Mouse (Mus musculus) forebrain, embryonic 10.5 days (tissue): ENCODE data around the gene Kcne2. TPM values are rescaled to one million over a fixed set of nuclear protein-coding genes. Genes with fewer than 3 reads are reported as not detected.
A peak's percentile ranks its signal among the peaks of the same experiment; 100 is the strongest.

Experiments
- DNase-seq: peaks from one replicate; pipeline ENCODE4 v3.0.0-alpha.2; 2017; ENCODE audit warnings: low spot score; ENCODE audit errors: extremely low spot score
- H3K27ac ChIP-seq: fragments of 300-500 bp; sonication (generic); 2 replicates; pipeline ENCODE4 v1.5.1; 2016; ENCODE audit warnings: mild to moderate bottlenecking
- H3K27me3 ChIP-seq: fragments of 300-500 bp; sonication (generic); 2 replicates; pipeline ENCODE4 v1.6.1; 2016; ENCODE audit warnings: mild to moderate bottlenecking; ENCODE audit not compliant: poor library complexity, severe bottlenecking
- H3K36me3 ChIP-seq: fragments of 300-500 bp; sonication (generic); replicated peaks from 2 replicates; pipeline ENCODE4 v1.6.1; 2016; ENCODE audit warnings: mild to moderate bottlenecking, moderate library complexity
- H3K4me1 ChIP-seq: fragments of 300-500 bp; sonication (generic); 2 replicates; pipeline ENCODE4 v1.6.1; 2016
- H3K4me3 ChIP-seq: fragments of 300-500 bp; sonication (generic); 2 replicates; pipeline ENCODE4 v1.5.1; 2016; ENCODE audit warnings: mild to moderate bottlenecking, moderate library complexity
- H3K9me3 ChIP-seq: fragments of 300-500 bp; sonication (generic); 2 replicates; pipeline ENCODE4 v1.6.1; 2016; ENCODE audit warnings: mild to moderate bottlenecking, moderate library complexity
- WGBS: fragments of 180-500 bp; shearing (Covaris S2); methylation state at CpG from one replicate; pipeline ENCODE4 v1.1.7; 2016; 5-methylcytosine and 5-hydroxymethylcytosine counted together
- polyA plus RNA-seq: library from polyadenylated mRNA; unstranded; fragments of >200 nt; fragmentation: Nextera tagmentation; extraction: Ambion mirVana; gene quantifications from 2 replicates; pipeline ENCODE4 v1.2.1, GENCODE M21; 2016

Gene Kcne2
- 0.16 and 0.18 TPM in 2 replicates for polyA plus RNA-seq

DNA sequence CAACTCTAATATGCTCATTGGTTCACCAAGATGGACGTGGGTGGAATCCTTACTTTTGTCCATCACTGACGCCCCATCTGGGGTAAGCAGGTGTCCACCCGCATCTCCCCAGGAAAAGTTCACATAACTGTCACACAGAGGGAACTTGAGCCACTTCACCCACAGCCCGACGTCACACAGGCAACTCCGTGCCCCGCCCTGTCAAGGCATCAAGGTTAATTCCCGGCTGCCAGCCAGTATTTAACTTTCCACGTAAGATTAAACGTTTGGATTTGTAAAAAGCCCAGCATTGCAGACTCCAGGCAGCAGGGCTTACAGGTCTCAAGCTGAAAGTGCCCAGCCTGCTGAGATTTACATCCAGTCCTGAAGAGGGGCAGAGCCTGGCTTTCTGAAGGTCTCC lies at the start of gene Kcne2:
Gene Kcne2, plus strand, starts transcription at position 289 of the 400 bp plus-strand sequence.
- 82% methylated on average over 10 of the region's 10 CpGs for WGBS
- Histone ChIP-seq H3K9me3 (no peaks in the 10 kb centered on the region), H3K4me1 (peaks cover 20% of the 10 kb centered on the region), H3K27me3 (peaks cover 5% of the 10 kb centered on the region; the same call in 1 of the 2 replicates), H3K4me3 (no peak within 1 kb of the TSS), H3K36me3 (no peaks in the 10 kb centered on the region), H3K27ac (no peak within 1 kb of the TSS)
- DNase-seq, result no peak

DNA sequence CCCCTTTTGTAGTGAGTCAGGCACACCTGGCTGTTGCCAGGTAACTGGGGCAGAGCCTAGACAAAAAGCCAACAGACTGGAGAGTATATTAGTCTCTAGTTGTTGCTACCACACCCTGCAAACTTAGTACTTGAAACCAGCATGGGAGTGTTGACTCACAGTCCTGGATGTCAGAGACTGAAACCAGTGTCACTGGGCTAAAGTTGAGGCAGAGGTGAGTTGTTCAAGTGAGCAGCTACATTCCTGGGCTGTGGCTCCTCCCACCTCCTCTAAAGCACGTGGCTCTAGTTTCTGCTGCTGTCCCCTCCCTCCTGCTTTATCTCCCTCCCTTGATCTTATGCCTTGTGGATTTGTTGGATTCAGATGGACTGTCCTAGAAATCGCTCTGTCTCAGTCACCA lies 46.3 kb upstream of the Kcne2 start:
- no peaks in the 10 kb centered on the region for H3K27me3 ChIP-seq
- no peak for DNase-seq
- H3K9me3 ChIP-seq, result no peaks in the 10 kb centered on the region
- no peak overlapping the region for H3K27ac ChIP-seq
- no peak overlapping the region for H3K4me3 ChIP-seq
- H3K36me3 ChIP-seq, result no peaks in the 10 kb centered on the region
- peaks cover 11% of the 10 kb centered on the region for H3K4me1 ChIP-seq
- WGBS, result 42% methylated on average over 2 of the region's 2 CpGs

DNA sequence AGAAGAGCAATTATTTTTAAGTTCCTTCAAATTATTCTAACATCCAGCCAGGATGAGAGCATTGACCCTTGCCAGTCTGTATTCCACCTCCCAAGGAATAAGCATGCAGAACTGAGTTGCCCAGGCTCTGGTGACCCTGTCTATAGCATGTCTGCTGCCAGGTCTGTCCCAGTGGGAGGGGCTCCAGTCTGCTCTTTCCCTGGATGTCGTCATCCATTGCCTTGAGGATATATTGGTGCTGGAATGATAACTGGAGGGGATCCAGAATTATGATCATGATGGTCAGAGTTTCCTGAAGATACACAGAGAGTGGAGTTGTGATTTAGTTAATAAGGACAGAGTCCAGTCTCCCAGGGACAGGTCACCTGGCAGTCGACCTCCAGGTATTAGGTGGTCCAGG lies 45.2 kb upstream of the Kcne2 start:
- Histone ChIP-seq H3K27me3 (no peaks in the 10 kb centered on the region), H3K27ac (no peak overlapping the region), H3K4me1 (peaks cover 11% of the 10 kb centered on the region), H3K36me3 (no peaks in the 10 kb centered on the region), H3K9me3 (no peaks in the 10 kb centered on the region), H3K4me3 (no peak overlapping the region)
- DNase-seq, result no peak
- WGBS, result 71% methylated on average over 2 of the region's 2 CpGs

DNA sequence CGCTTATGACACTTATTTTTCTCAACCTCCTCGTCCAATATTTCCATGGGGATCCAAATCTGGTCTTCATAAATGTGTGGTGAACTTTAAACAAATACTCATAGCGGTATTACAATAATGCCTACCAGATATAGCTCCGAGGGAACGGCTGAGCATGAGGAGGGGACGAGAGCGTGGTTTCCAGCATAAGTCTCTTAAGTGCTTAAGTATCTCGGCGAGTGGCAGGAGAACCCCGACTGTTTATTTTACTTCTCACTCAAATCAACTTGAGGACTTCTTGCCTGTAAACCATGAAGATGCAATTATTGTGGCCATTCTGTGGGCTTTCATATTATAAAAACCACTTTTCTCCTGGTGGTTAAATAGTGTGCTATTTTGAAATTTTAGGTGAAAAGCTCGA lies 44.5 kb upstream of the Kcne2 start:
- H3K4me1 ChIP-seq, result peaks cover 13% of the 10 kb centered on the region
- DNase-seq, result no peak
- H3K27me3 ChIP-seq, result no peaks in the 10 kb centered on the region
- no peaks in the 10 kb centered on the region for H3K9me3 ChIP-seq
- no peaks in the 10 kb centered on the region for H3K36me3 ChIP-seq
- 89% methylated on average over 11 of the region's 11 CpGs for whole genome bisulfite sequencing
- no peak overlapping the region for H3K4me3 ChIP-seq
- no peak overlapping the region for H3K27ac ChIP-seq

DNA sequence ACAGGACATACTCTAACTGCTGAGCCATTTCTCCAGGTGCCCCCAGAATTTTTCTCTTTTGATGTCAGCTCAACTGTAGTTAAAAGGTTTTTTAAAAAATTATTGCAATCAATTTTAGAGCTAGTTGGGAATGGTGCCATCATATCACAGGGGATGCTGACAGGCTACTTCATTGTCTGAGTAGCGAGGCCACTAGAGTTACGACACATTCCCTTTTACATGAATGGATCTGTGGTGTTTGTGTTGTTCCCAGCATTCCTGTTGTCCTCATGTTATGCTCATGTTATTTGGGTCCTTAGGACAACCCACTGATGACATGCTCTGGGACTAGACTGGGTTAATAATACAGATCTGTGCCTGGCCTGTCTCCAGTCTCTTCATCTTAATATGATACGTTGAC lies 42.5 kb upstream of the Kcne2 start:
- Histone ChIP-seq H3K4me3 (no peak overlapping the region), H3K36me3 (no peaks in the 10 kb centered on the region), H3K27ac (no peak overlapping the region), H3K4me1 (peaks cover 7% of the 10 kb centered on the region; the same call in 1 of the 2 replicates), H3K27me3 (no peaks in the 10 kb centered on the region), H3K9me3 (no peaks in the 10 kb centered on the region)
- WGBS, result 91% methylated on average over 3 of the region's 3 CpGs
- no peak for DNase-seq

DNA sequence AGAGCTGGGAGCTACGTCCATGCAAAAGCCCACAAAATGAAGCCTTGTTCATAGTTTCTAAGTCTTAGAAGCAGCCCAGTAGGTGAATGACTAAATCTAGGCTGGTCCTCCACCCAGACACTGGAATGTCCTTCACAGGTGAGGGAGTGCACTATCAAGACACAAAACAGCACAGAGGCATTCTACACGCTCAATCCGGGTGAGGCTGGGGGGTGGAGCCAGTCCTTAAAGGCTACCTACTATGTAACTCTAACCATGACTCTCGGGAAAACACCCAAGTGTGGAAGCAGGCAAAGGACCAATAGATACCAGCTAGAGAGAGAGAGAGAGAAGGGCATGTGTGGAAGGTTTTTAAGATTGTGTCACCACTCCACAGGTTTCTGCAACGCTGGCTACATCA lies 41.7 kb upstream of the Kcne2 start:
- H3K27ac ChIP-seq, result no peak overlapping the region
- no peak overlapping the region for H3K4me3 ChIP-seq
- DNase-seq, result no peak
- no peaks in the 10 kb centered on the region for H3K36me3 ChIP-seq
- no peaks in the 10 kb centered on the region for H3K27me3 ChIP-seq
- WGBS, result 86% methylated on average over 5 of the region's 5 CpGs
- H3K9me3 ChIP-seq, result no peaks in the 10 kb centered on the region
- peaks cover 7% of the 10 kb centered on the region; the same call in 1 of the 2 replicates for H3K4me1 ChIP-seq

DNA sequence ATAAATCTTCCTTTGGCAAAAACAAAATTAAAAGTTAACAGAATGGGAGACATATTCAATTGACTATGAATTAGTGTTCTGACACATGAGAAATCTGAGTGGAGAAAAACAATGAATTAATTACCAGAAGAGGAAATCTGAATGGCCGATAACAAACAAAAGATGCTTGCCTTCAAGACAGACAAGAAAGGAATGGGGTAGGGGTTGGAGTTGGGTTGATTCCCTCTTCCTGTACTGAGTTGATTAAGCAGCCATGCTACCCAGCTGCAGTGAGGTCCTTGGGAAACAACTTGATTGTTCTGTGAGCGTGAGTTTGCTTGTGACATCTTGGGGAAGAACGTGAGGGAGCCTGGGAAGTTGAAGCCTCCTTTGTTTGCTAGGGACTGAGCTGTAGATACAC lies 37.9 kb upstream of the Kcne2 start:
- Histone ChIP-seq H3K4me1 (peaks cover 7% of the 10 kb centered on the region; the same call in 1 of the 2 replicates), H3K4me3 (no peak overlapping the region), H3K27me3 (no peaks in the 10 kb centered on the region), H3K9me3 (no peaks in the 10 kb centered on the region), H3K36me3 (no peaks in the 10 kb centered on the region), H3K27ac (no peak overlapping the region)
- 86% methylated on average over 3 of the region's 3 CpGs for WGBS
- no peak for DNase-seq

DNA sequence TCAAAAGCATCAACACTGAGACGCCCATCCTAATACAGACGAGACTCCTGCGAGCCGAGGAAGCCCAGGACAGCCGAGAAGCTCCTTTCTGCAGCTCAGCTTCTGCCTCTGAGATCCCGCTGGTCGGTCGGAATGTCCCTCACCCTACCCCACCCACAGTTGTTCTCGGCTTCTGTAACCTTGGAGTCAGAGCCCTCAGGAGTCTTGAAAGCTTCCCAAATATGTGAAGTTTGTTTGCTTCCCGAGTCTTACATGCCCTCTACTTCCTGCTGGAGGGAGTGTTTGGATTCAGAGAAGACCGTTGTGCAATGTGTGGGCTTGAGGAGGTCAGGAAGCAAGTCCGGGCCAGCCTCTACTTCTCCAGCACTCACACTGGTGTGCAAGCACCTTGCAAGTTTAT lies 24.3 kb upstream of the Kcne2 start:
- WGBS, result 82% methylated on average over 12 of the region's 12 CpGs
- no peaks in the 10 kb centered on the region for H3K27me3 ChIP-seq
- no peak for DNase-seq
- H3K27ac ChIP-seq, result no peak overlapping the region
- no peaks in the 10 kb centered on the region for H3K4me1 ChIP-seq
- H3K4me3 ChIP-seq, result no peak overlapping the region
- H3K9me3 ChIP-seq, result no peaks in the 10 kb centered on the region
- H3K36me3 ChIP-seq, result no peaks in the 10 kb centered on the region

DNA sequence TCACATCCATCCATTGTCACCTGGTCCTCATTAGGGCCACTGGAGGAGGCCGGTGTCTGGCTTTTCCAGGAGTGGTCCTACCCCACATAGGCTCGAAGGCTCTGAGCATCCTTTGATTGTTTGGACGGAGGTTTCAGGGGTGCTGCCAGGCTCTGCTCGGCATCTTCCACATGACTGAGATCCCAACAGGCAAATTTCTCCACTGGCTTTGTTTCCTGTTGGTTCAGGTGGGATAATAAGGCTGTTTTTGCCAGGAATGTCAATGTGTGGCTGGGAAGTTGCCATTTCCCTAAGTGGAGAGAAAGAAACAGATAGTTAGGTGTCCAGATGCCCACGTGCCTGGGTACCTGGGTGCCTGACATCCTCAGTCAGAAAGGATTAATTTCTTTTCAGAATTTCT lies 17.7 kb upstream of the Kcne2 start:
- Histone ChIP-seq H3K27ac (no peak overlapping the region), H3K4me1 (no peaks in the 10 kb centered on the region), H3K27me3 (no peaks in the 10 kb centered on the region), H3K9me3 (no peaks in the 10 kb centered on the region), H3K36me3 (no peaks in the 10 kb centered on the region), H3K4me3 (no peak overlapping the region)
- WGBS, result 90% methylated on average over 5 of the region's 5 CpGs
- no peak for DNase-seq

DNA sequence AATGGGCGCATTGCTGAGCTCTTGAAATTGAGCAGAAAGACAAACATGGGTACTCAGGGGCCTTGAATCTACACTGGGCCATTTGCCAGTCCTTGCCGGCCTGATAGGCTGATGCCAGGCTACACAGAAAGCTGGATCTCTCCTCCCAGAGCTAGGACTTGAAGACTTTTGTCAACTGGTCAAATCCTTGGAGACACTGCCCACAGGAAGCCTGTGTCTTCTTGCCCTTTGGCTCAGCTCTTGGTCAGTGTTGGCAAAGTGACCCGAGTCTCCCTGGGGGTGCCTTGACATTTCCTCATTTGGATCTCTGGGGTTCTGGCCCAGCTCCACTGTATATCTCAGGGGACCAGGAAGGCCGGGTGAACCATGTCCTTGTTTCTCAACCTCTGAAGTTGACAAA lies 16.7 kb upstream of the Kcne2 start:
- H3K27me3 ChIP-seq, result no peaks in the 10 kb centered on the region
- H3K27ac ChIP-seq, result no peak overlapping the region
- no peaks in the 10 kb centered on the region for H3K4me1 ChIP-seq
- DNase-seq, result no peak
- no peaks in the 10 kb centered on the region for H3K9me3 ChIP-seq
- 87% methylated on average over 4 of the region's 4 CpGs for WGBS
- no peak overlapping the region for H3K4me3 ChIP-seq
- no peaks in the 10 kb centered on the region for H3K36me3 ChIP-seq

DNA sequence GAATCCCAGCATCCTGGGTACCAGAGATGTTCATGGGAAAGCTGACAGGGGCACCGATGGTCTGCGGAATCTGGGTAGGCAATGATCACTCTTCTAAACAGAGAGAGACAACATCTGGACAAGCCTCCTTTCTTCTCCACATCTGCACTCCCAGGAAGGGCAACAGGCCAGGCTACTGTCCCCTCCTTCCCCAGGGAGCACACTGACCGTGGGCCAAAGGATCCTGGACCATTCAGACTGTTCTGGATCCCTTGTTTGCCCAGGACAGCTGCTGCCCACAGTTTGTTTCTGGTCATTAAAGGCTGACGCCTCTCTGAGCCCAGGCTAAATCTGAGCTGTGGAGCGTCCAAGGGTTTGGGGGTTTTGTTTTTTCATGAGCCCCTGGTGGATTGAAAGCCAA lies 9.5 kb upstream of the Kcne2 start:
- H3K4me3 ChIP-seq, result no peak overlapping the region
- peaks cover 11% of the 10 kb centered on the region; the same call in 1 of the 2 replicates for H3K27me3 ChIP-seq
- H3K9me3 ChIP-seq, result no peaks in the 10 kb centered on the region
- H3K4me1 ChIP-seq, result peaks cover 11% of the 10 kb centered on the region; the same call in 1 of the 2 replicates
- H3K36me3 ChIP-seq, result no peaks in the 10 kb centered on the region
- no peak overlapping the region for H3K27ac ChIP-seq
- no peak for DNase-seq
- 78% methylated on average over 5 of the region's 5 CpGs for WGBS

DNA sequence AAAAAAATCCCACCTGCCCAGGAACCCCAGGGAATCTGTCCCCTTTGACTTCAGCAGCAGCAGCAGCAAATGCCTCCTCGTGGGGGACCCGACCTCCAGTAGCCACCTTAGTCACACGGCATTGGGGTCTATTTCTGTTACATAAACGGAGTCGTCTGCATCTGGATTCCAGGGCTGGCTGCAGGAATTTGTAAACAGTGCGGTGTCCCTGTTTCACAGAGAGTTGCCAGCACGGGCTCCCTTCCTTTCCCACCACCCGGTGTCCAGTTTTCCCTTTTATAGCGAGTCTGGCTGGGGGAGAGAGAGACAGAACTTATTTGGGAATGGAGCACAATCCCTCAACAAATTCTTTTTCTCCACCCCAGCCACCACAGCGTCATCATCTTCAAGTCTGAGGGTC lies 7.1 kb upstream of the Kcne2 start:
- 72% methylated on average over 10 of the region's 10 CpGs for WGBS
- peaks cover 11% of the 10 kb centered on the region; the same call in 1 of the 2 replicates for H3K27me3 ChIP-seq
- H3K36me3 ChIP-seq, result no peaks in the 10 kb centered on the region
- no peak overlapping the region for H3K27ac ChIP-seq
- H3K4me1 ChIP-seq, result peaks cover 11% of the 10 kb centered on the region; the same call in 1 of the 2 replicates
- H3K4me3 ChIP-seq, result no peak overlapping the region
- no peaks in the 10 kb centered on the region for H3K9me3 ChIP-seq
- no peak for DNase-seq

DNA sequence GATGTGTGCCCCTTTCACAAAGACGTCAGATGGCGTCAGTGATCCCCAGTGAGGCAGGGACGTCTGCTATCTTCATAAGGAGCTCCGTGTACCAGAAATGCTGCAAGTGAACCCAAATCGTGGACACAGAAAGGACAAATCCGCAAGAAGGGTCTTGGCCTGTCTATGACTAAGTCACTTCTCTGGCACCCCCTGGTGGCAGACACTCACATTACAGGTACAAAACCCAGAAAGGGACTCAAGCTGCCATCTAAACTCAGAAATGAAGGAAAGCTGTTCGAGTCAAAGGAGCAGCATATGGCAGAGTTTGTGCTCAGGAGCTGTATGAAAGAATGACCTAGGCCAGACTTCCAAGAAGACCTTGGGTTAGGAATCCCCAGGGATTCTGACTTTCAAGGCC lies 5.6 kb upstream of the Kcne2 start:
- Histone ChIP-seq H3K9me3 (no peaks in the 10 kb centered on the region), H3K4me1 (peaks cover 11% of the 10 kb centered on the region; the same call in 1 of the 2 replicates), H3K4me3 (no peak overlapping the region), H3K27ac (no peak overlapping the region), H3K27me3 (peaks cover 11% of the 10 kb centered on the region; the same call in 1 of the 2 replicates), H3K36me3 (no peaks in the 10 kb centered on the region)
- DNase-seq, result peak; percentile 88
- 16% methylated on average over 7 of the region's 7 CpGs for WGBS

DNA sequence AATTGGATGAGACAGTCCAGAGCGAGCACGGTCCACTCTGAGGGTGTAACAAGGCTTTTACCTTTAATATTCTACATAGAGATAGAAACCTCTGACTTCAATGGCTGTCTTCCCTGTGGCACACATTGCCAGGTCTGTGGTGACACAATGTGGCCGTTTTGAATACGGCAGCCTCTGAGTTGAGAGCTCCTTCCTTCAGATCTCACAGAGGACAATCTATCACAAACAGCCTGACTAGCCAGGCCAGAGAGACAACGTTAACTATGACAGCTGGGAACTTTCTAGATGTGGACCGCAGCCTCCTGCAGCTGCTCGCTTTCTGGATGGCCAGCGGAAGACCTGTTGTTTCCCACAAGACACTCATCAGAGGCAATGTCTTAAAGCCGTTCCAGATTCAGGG lies 3.4 kb upstream of the Kcne2 start:
- no peak overlapping the region for H3K27ac ChIP-seq
- H3K27me3 ChIP-seq, result peaks cover 11% of the 10 kb centered on the region; the same call in 1 of the 2 replicates
- H3K36me3 ChIP-seq, result no peaks in the 10 kb centered on the region
- H3K9me3 ChIP-seq, result no peaks in the 10 kb centered on the region
- WGBS, result 89% methylated on average over 9 of the region's 9 CpGs
- no peak for DNase-seq
- H3K4me3 ChIP-seq, result no peak overlapping the region
- peaks cover 13% of the 10 kb centered on the region for H3K4me1 ChIP-seq
